Mouse (Mus musculus): ENCODE measurements around the gene Gng3. TPM values are rescaled to one million over a fixed set of nuclear protein-coding genes. Genes with fewer than 3 reads are reported as not detected.
"Not testable (repeated sequence)": the region's sequence is repeated elsewhere in the genome, so short reads cannot be mapped to it uniquely, and the experiment has no call there.

The Gng3 gene
- polyA plus RNA-seq, 1 experiment from 2014 or later, result 460 TPM

- 80% methylated on average over 3 of the region's 3 CpGs for WGBS
- H3K4me2 ChIP-seq, result peak overlapping the region; percentile 92
- peak overlapping the region; percentile 92; the same call in 1 of the 2 replicates for H3K4me3 ChIP-seq
- H3K9me3 ChIP-seq; ATAC-seq (ENCODE audit: low FRiP score, low read depth); H3K27me3 ChIP-seq; H3K9ac ChIP-seq: not testable (repeated sequence)
- peaks cover 17% of the 10 kb centered on the region for H3K36me3 ChIP-seq
- peaks cover 16% of the 10 kb centered on the region for H3K4me1 ChIP-seq (replicated peaks)
- H3K27ac ChIP-seq (replicated peaks), result 0 out of 2 replicates have a peak overlapping the region, but pooled peaks have one; percentile 81
These were observed 31.4 kb upstream of the Gng3 start for GRCm38 (mm10) chr19:8870381-8870780.

GRCm38 (mm10) chr19:8864265-8864664 lies 25.3 kb upstream of the Gng3 start:
- no peaks in the 10 kb centered on the region for H3K9me3 ChIP-seq
- H3K36me3 ChIP-seq, result no peaks in the 10 kb centered on the region
- no peak overlapping the region for H3K27ac ChIP-seq (replicated peaks)
- ATAC-seq (ENCODE audit: low FRiP score, low read depth), result no peak
- H3K4me2 ChIP-seq, result no peak overlapping the region
- no peaks in the 10 kb centered on the region for H3K4me1 ChIP-seq (replicated peaks)
- no peak overlapping the region for H3K4me3 ChIP-seq
- H3K9ac ChIP-seq, result no peak overlapping the region
- 89% methylated on average over 6 of the region's 6 CpGs for WGBS
- H3K27me3 ChIP-seq, result no peaks in the 10 kb centered on the region

- no peak for ATAC-seq (ENCODE audit: low FRiP score, low read depth)
- WGBS, result 22% methylated on average over 1 of the region's 1 CpGs
These were observed 20.0 kb upstream of the Gng3 start for GRCm38 (mm10) chr19:8859018-8859417.

GRCm38 (mm10) chr19:8857689-8858088 lies 18.7 kb upstream of the Gng3 start:
- Histone ChIP-seq H3K36me3 (no peaks in the 10 kb centered on the region), H3K4me2 (no peak overlapping the region), H3K27me3 (no peaks in the 10 kb centered on the region), H3K27ac (replicated peaks) (no peak overlapping the region), H3K9me3 (no peaks in the 10 kb centered on the region), H3K4me3 (no peak overlapping the region), H3K4me1 (replicated peaks) (no peaks in the 10 kb centered on the region), H3K9ac (no peak overlapping the region)
- no peak for ATAC-seq (ENCODE audit: low FRiP score, low read depth)
- WGBS, result 36% methylated on average over 4 of the region's 4 CpGs

More at GRCm38 (mm10) chr19:8859018-8859417, 20.0 kb upstream of the Gng3 start:
- no peak overlapping the region for H3K9ac ChIP-seq
- H3K4me2 ChIP-seq, result no peak overlapping the region
- no peaks in the 10 kb centered on the region for H3K27me3 ChIP-seq
- H3K4me1 ChIP-seq (replicated peaks), result no peaks in the 10 kb centered on the region
- no peak overlapping the region for H3K27ac ChIP-seq (replicated peaks)
- no peak overlapping the region for H3K4me3 ChIP-seq
- H3K36me3 ChIP-seq, result no peaks in the 10 kb centered on the region
- no peaks in the 10 kb centered on the region for H3K9me3 ChIP-seq

GRCm38 (mm10) chr19:8853117-8853516 lies 14.1 kb upstream of the Gng3 start:
- WGBS, result 91% methylated on average over 3 of the region's 3 CpGs

GRCm38 (mm10) chr19:8852236-8852928 lies 13.4 kb upstream of the Gng3 start:
- 67% methylated on average over 10 of the region's 10 CpGs for WGBS
- no peak overlapping the region for H3K4me3 ChIP-seq
- H3K36me3 ChIP-seq, result peaks cover 11% of the 10 kb centered on the region
- H3K27me3 ChIP-seq, result no peaks in the 10 kb centered on the region
- H3K27ac ChIP-seq (replicated peaks), result no peak overlapping the region
- no peaks in the 10 kb centered on the region for H3K9me3 ChIP-seq
- no peak overlapping the region for H3K9ac ChIP-seq
- ATAC-seq (ENCODE audit: low FRiP score, low read depth), result no peak
- H3K4me2 ChIP-seq, result no peak overlapping the region
- H3K4me1 ChIP-seq (replicated peaks), result no peaks in the 10 kb centered on the region

More at GRCm38 (mm10) chr19:8853117-8853516, 14.1 kb upstream of the Gng3 start:
- Histone ChIP-seq H3K9ac (no peak overlapping the region), H3K36me3 (peaks cover 6% of the 10 kb centered on the region; the same call in 1 of the 2 replicates), H3K4me1 (replicated peaks) (no peaks in the 10 kb centered on the region), H3K4me3 (no peak overlapping the region), H3K4me2 (no peak overlapping the region), H3K9me3 (no peaks in the 10 kb centered on the region), H3K27ac (replicated peaks) (no peak overlapping the region), H3K27me3 (no peaks in the 10 kb centered on the region)
- no peak for ATAC-seq (ENCODE audit: low FRiP score, low read depth)

- Histone ChIP-seq H3K4me1 (replicated peaks) (no peaks in the 10 kb centered on the region), H3K4me2 (no peak overlapping the region), H3K27me3 (no peaks in the 10 kb centered on the region), H3K27ac (replicated peaks) (no peak overlapping the region), H3K4me3 (no peak overlapping the region), H3K9ac (no peak overlapping the region), H3K9me3 (no peaks in the 10 kb centered on the region), H3K36me3 (peaks cover 18% of the 10 kb centered on the region)
- no peak for ATAC-seq (ENCODE audit: low FRiP score, low read depth)
- 67% methylated on average over 7 of the region's 7 CpGs for WGBS
These were observed 12.6 kb upstream of the Gng3 start for GRCm38 (mm10) chr19:8851639-8852038.

- ATAC-seq (ENCODE audit: low FRiP score, low read depth), result 0 out of 2 replicates have a peak, but pooled peaks have one; percentile 55
- Histone ChIP-seq H3K4me3 (no peak within 1 kb of the TSS), H3K36me3 (peaks cover 29% of the 10 kb centered on the region), H3K9me3 (no peaks in the 10 kb centered on the region), H3K4me1 (replicated peaks) (no peaks in the 10 kb centered on the region), H3K4me2 (no peak within 1 kb of the TSS), H3K9ac (no peak within 1 kb of the TSS), H3K27me3 (no peaks in the 10 kb centered on the region), H3K27ac (replicated peaks) (no peak within 1 kb of the TSS)
- WGBS, result 43% methylated on average over 7 of the region's 7 CpGs
These were observed 11.5 kb upstream of the Gng3 start, which contains the start of gene Lrrn4cl for GRCm38 (mm10) chr19:8850402-8850901. Gene Lrrn4cl, plus strand, starts transcription at chr19:8850768.

- Histone ChIP-seq H3K36me3 (peaks cover 32% of the 10 kb centered on the region), H3K9ac (no peak overlapping the region)
These were observed 9.4 kb upstream of the Gng3 start for GRCm38 (mm10) chr19:8848356-8848755.

GRCm38 (mm10) chr19:8844371-8845129 lies 5.6 kb upstream of the Gng3 start:
- no peak overlapping the region for H3K4me3 ChIP-seq
- no peaks in the 10 kb centered on the region for H3K9me3 ChIP-seq
- 56% methylated on average over 5 of the region's 5 CpGs for WGBS
- H3K9ac ChIP-seq, result no peak overlapping the region
- ATAC-seq (ENCODE audit: low FRiP score, low read depth), result no peak
- H3K4me1 ChIP-seq (replicated peaks), result peaks cover 23% of the 10 kb centered on the region
- H3K36me3 ChIP-seq, result peaks cover 45% of the 10 kb centered on the region
- no peak overlapping the region for H3K4me2 ChIP-seq
- H3K27ac ChIP-seq (replicated peaks), result no peak overlapping the region
- no peaks in the 10 kb centered on the region for H3K27me3 ChIP-seq

More at GRCm38 (mm10) chr19:8848356-8848755, 9.4 kb upstream of the Gng3 start:
- no peak overlapping the region for H3K27ac ChIP-seq (replicated peaks)
- no peak overlapping the region for H3K4me3 ChIP-seq
- H3K27me3 ChIP-seq, result no peaks in the 10 kb centered on the region
- H3K4me1 ChIP-seq (replicated peaks), result no peaks in the 10 kb centered on the region
- WGBS, result 91% methylated on average over 5 of the region's 5 CpGs
- H3K9me3 ChIP-seq, result no peaks in the 10 kb centered on the region
- no peak for ATAC-seq (ENCODE audit: low FRiP score, low read depth)
- H3K4me2 ChIP-seq, result no peak overlapping the region

- WGBS, result 91% methylated on average over 6 of the region's 6 CpGs
- peaks cover 28% of the 10 kb centered on the region for H3K4me1 ChIP-seq (replicated peaks)
These were observed 4.0 kb upstream of the Gng3 start for GRCm38 (mm10) chr19:8842961-8843360.

GRCm38 (mm10) chr19:8841012-8841411 lies 2.0 kb upstream of the Gng3 start:
- Histone ChIP-seq H3K27ac (replicated peaks) (peak overlapping the region; percentile 97), H3K9me3 (no peaks in the 10 kb centered on the region), H3K4me3 (peak overlapping the region; percentile 79), H3K4me1 (replicated peaks) (peaks cover 38% of the 10 kb centered on the region), H3K4me2 (peak overlapping the region; percentile 78), H3K36me3 (peaks cover 20% of the 10 kb centered on the region), H3K9ac (peak overlapping the region; percentile 92), H3K27me3 (no peaks in the 10 kb centered on the region)
- WGBS, result 80% methylated on average over 7 of the region's 7 CpGs
- ATAC-seq (ENCODE audit: low FRiP score, low read depth), result no peak

More at GRCm38 (mm10) chr19:8842961-8843360, 4.0 kb upstream of the Gng3 start:
- Histone ChIP-seq H3K9me3 (no peaks in the 10 kb centered on the region), H3K27ac (replicated peaks) (no peak overlapping the region), H3K27me3 (no peaks in the 10 kb centered on the region), H3K9ac (no peak overlapping the region), H3K4me2 (no peak overlapping the region), H3K4me3 (no peak overlapping the region), H3K36me3 (peaks cover 38% of the 10 kb centered on the region)
- no peak for ATAC-seq (ENCODE audit: low FRiP score, low read depth)
